Mouse (Mus musculus): ENCODE measurements around the gene Slc10a3.

DNA sequence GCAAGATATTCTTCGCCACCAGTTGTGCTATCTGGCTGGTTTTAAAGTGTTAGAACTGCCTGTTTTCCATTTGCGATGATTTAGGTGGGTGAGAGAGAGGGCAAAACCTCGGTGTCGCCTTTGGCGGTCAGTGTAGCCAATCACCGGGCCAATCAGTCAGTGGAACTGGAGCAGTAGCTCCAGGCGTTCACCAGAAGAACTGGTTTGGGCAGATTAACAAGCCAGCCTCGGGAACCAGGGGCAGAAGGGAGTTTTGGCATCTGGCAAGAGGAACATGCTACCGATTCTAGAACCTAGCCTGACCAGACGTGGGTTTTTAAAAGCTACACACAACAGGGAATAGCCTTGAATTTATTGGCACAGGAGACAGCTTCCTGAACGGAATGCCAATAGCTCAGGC is 14.0 kb downstream of the Slc10a3 start:
- TF ChIP-seq CTCF (IDR thresholded peaks at IDR 0.05; ENCODE audit: low read depth) = no peak
- TF ChIP-seq EP300 (IDR thresholded peaks at IDR 0.05; ENCODE audit: low read depth) = no peak

Measured in heart, postnatal 0 days (tissue).